Mouse (Mus musculus) forebrain, embryonic 16.5 days (tissue): Measurements from ENCODE around the gene Oard1. TPM values are rescaled to one million over a fixed set of nuclear protein-coding genes. Genes with fewer than 3 reads are reported as not detected.

Experiments used
- ATAC-seq: fragments of 200-750 bp; cut with Nextera tagmentation; 2 replicates; pipeline ENCODE4 v1.8.0; 2017; ENCODE audit warnings: mild to moderate bottlenecking, moderate library complexity
- H3K27ac ChIP-seq: fragments of 300-500 bp; sonication (generic); 2 replicates; pipeline ENCODE4 v1.5.1; 2014; ENCODE audit warnings: low read length, control low read depth
- H3K27me3 ChIP-seq: fragments of 300-500 bp; sonication (generic); replicated peaks from 2 replicates; pipeline ENCODE4 v1.6.1; 2014; ENCODE audit warnings: low read length; ENCODE audit not compliant: control insufficient read depth, insufficient read depth
- H3K36me3 ChIP-seq: fragments of 300-500 bp; sonication (generic); 2 replicates; pipeline ENCODE4 v1.6.1; 2014; ENCODE audit not compliant: control insufficient read depth, insufficient read depth
- H3K4me1 ChIP-seq: fragments of 300-500 bp; sonication (generic); replicated peaks from 2 replicates; pipeline ENCODE4 v1.6.1; 2014; ENCODE audit warnings: low read length; ENCODE audit not compliant: control insufficient read depth, insufficient read depth
- H3K4me2 ChIP-seq: fragments of 300-500 bp; sonication (generic); 2 replicates; pipeline ENCODE4 v1.6.1; 2014; ENCODE audit warnings: mild to moderate bottlenecking, low read length, control low read depth
- H3K4me3 ChIP-seq: fragments of 300-500 bp; sonication (generic); replicated peaks from 2 replicates; pipeline ENCODE4 v1.5.1; 2014; ENCODE audit warnings: mild to moderate bottlenecking, low read length, control low read depth
- H3K9ac ChIP-seq: fragments of 300-500 bp; sonication (generic); replicated peaks from 2 replicates; pipeline ENCODE4 v1.6.1; 2014; ENCODE audit warnings: low read depth, low read length, control low read depth
- H3K9me3 ChIP-seq: fragments of 300-500 bp; sonication (generic); 2 replicates; pipeline ENCODE4 v1.6.1; 2016; ENCODE audit warnings: low read length; ENCODE audit not compliant: control insufficient read depth
- WGBS: fragments of 180-500 bp; shearing (Covaris S2); extraction: QIAGEN DNeasy Blood & Tissue Kit; methylation state at CpG from one replicate; pipeline ENCODE4 v1.1.7; 2014; 5-methylcytosine and 5-hydroxymethylcytosine counted together
- polyA plus RNA-seq: library from polyadenylated mRNA; unstranded; fragments of >200 nt; fragmentation: Nextera tagmentation; extraction: Ambion mirVana; gene quantifications from 2 replicates; pipeline ENCODE4 v1.2.1, GENCODE M21; 2015

Gene Oard1
- polyA plus RNA-seq, 1 experiment from 2014 or later: 49.1 TPM

DNA sequence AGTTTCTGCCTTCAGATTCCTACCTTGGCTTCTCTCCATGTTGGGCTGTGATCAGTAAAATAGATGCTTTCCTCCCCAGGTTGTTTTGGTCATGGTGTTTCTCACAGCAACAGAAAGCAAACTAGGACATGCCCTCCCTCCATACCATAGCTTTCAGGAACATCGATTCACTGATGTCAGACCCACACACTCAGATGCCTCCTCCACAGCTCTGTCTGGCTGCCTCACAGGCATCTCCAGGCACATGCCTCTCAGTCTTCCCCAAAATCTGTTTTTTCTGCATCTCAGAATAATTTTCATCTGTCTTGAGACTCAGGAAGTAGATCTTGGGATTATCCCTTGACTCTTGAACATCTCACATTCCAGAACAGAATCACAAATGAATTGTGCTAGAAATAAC is 33.7 kb upstream of the Oard1 start:
- WGBS: 82% methylated on average over 1 of the region's 1 CpGs
- no peak overlapping the region for H3K9ac ChIP-seq
- ATAC-seq: no peak
- no peak overlapping the region for H3K27ac ChIP-seq
- no peaks in the 10 kb centered on the region for H3K9me3 ChIP-seq
- no peaks in the 10 kb centered on the region for H3K36me3 ChIP-seq
- no peak overlapping the region for H3K4me2 ChIP-seq
- H3K4me3 ChIP-seq: no peak overlapping the region
- H3K27me3 ChIP-seq: no peaks in the 10 kb centered on the region
- H3K4me1 ChIP-seq: no peaks in the 10 kb centered on the region

DNA sequence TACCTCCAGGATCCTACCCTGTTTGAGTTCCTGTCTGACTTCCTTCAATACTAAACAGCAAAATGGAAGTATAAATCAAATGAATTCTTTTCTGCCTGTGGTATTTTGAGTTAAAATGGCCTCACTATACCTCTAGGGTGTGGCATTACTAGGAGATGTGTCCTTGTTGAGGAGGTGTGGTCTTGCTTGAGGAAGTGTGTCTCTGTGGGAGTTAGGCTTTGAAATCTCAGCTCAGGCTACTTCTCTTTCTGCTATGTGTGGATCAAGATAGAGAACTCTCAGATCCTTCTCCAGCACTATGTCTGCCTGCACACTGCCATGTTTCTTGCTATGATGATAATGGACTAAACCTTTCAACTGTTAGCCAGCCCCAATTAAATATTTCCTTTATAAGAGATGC is 30.8 kb upstream of the Oard1 start:
- no peak for ATAC-seq
- no peaks in the 10 kb centered on the region for H3K9me3 ChIP-seq
- H3K36me3 ChIP-seq: no peaks in the 10 kb centered on the region
- H3K9ac ChIP-seq: no peak overlapping the region
- no peak overlapping the region for H3K4me3 ChIP-seq
- H3K4me2 ChIP-seq: no peak overlapping the region
- H3K27ac ChIP-seq: no peak overlapping the region
- H3K4me1 ChIP-seq: no peaks in the 10 kb centered on the region
- H3K27me3 ChIP-seq: no peaks in the 10 kb centered on the region

DNA sequence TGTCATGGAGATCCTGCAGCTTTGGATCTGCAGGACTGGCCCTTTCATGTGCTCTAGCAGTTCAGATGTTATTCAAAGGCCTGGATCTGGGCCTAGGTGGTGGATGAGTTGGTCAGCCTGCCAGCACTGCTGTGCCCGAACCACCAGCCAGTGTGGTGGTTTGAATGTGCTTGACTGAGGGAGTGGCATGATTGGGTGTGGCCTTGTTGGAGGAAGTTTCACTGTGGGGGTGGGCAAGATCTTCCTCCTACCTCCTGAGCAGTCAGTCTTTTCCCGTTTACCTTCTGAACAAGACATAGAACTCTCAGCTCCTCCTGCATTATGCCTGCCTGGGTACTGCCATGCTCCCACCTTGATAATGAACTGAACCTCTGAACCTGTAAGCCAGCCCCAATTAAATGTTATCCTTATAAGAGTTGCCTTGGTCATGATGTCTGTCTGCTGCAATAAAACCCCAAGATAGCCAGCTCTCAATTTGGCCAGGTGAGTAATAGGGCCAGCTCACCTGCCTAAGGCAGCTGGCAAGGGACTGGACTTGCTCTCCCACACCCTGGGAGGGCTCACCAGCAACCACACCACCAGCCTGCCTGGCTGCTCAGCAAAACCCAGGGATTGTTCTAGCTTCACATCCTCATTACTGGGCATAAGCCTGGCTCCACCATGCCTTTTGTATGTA is 23.9 kb upstream of the Oard1 start:
- Histone ChIP-seq H3K27me3 (no peaks in the 10 kb centered on the region), H3K4me2 (no peak overlapping the region), H3K4me3 (no peak overlapping the region), H3K27ac (no peak overlapping the region), H3K36me3 (peaks cover 37% of the 10 kb centered on the region), H3K9ac (no peak overlapping the region), H3K4me1 (no peaks in the 10 kb centered on the region), H3K9me3 (no peaks in the 10 kb centered on the region)
- 73% methylated on average over 2 of the region's 2 CpGs for WGBS
- no peak for ATAC-seq

DNA sequence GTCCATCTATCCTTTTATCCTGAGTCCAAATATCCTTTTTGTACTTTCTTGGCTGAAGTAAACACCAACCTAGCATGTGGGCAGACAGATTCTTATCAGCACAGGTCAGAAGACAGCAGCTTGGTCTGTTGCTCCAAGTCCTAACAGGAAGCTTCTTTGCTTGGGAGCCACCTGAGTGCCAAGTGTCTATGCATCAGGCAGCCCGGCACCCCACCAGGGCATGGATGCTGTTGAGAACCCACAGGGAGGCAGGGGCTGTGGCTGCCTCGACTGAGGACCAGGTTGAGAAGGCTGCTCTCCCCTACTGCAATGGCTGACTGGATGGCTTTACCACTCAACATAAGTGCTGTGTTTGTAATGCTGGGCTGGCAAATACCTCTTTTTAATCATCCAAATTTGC is 21.1 kb upstream of the Oard1 start:
- Histone ChIP-seq H3K27me3 (no peaks in the 10 kb centered on the region), H3K4me3 (no peak overlapping the region)
- 98% methylated on average over 2 of the region's 2 CpGs for WGBS

DNA sequence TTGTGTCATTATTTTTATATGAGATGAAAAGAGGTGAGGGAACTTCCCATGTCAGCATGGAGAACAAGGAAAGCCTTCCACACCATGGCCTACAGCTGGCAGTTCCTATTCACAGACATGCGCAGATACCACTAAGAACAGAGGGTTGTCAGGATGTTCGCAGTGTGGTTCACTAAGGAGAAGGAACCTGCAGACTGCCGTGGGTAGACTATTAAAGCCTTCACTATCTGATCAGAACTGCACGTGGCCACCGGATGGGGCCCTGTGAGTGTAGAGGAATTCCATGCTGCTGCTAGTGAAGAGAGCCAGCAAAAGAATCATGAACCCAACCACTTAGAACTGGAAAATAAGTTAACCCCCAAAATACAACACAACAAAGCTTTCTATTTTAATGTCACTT is 20.4 kb upstream of the Oard1 start:
- WGBS: 95% methylated on average over 5 of the region's 5 CpGs
- ATAC-seq: no peak
- H3K9ac ChIP-seq: no peak overlapping the region
- H3K4me1 ChIP-seq: no peaks in the 10 kb centered on the region
- H3K4me2 ChIP-seq: no peak overlapping the region
- H3K9me3 ChIP-seq: no peaks in the 10 kb centered on the region
- H3K27ac ChIP-seq: no peak overlapping the region
- H3K27me3 ChIP-seq: no peaks in the 10 kb centered on the region
- H3K4me3 ChIP-seq: no peak overlapping the region
- H3K36me3 ChIP-seq: peaks cover 66% of the 10 kb centered on the region

More for the DNA sequence above, 21.1 kb upstream of the Oard1 start:
- Histone ChIP-seq H3K9me3 (no peaks in the 10 kb centered on the region), H3K4me1 (no peaks in the 10 kb centered on the region), H3K9ac (no peak overlapping the region), H3K4me2 (no peak overlapping the region), H3K27ac (no peak overlapping the region), H3K36me3 (peaks cover 60% of the 10 kb centered on the region)
- ATAC-seq: no peak

DNA sequence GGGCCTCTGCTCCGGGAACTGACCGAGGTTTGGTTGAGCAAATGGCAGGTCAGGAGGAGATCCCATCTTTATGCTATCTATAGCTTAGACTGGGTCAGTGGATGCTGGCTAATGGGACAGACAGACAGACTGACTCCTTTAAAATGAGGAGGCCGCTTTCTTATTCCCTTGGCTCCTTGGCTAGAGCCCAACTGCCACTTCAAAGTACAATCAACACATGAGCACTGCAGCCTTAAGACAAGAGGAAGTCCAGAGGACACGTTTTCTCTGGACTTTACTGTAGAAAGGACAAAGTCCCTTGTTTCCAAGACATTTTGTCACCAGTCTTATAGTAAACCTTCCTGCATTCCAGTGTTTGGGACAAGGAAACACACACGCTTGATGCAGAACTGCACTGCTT is 18.4 kb upstream of the Oard1 start:
- no peak for ATAC-seq

DNA sequence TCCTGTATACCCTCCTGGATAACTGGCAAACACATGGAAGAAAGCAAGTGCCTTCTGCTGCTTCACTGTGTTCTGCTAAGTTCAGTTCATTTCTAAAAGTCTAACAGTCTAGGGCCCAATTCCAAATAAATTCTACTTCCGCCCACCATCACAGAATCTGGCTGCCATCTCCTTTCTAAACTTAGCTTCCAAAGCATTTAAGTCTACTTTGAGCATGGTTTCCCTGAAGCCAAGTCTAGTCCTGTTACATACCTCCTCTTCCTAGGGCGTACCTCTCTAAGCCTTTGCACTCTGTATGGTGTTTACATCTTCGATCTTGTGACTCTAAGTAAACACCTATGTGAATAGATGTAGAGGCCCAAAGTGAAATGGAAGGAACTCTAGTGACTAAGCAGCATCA is 17.2 kb upstream of the Oard1 start:
- ATAC-seq: no peak
- Histone ChIP-seq H3K4me1 (no peaks in the 10 kb centered on the region), H3K4me2 (no peak overlapping the region), H3K9ac (no peak overlapping the region), H3K27ac (no peak overlapping the region), H3K4me3 (no peak overlapping the region), H3K27me3 (no peaks in the 10 kb centered on the region), H3K9me3 (no peaks in the 10 kb centered on the region), H3K36me3 (peaks cover 62% of the 10 kb centered on the region)
- 94% methylated on average over 3 of the region's 3 CpGs for WGBS

More for the DNA sequence above, 18.4 kb upstream of the Oard1 start:
- no peaks in the 10 kb centered on the region for H3K9me3 ChIP-seq
- 91% methylated on average over 5 of the region's 5 CpGs for WGBS
- peaks cover 68% of the 10 kb centered on the region for H3K36me3 ChIP-seq
- H3K27me3 ChIP-seq: no peaks in the 10 kb centered on the region
- H3K27ac ChIP-seq: no peak overlapping the region
- H3K4me3 ChIP-seq: no peak overlapping the region
- no peak overlapping the region for H3K4me2 ChIP-seq
- no peaks in the 10 kb centered on the region for H3K4me1 ChIP-seq
- H3K9ac ChIP-seq: no peak overlapping the region

DNA sequence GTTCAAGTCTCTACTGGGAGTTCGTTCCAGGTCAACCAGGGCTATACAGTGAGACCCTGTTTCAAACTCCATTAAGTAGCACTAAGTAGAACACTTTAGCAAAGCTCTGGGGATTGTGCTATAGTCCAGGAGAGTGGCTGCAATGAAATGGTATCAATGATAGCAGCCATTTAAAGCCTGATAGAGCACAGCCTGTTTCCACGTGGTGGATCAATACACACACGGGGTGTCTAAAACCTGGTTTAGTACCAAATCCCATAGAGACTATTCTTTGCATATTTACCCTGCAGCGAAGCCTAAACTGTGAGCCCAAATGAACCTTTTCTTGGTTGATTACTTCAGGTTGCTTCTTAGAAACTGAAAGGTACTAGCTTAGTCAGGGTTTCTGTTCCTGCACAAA is 8.1 kb upstream of the Oard1 start:
- Histone ChIP-seq H3K4me3 (no peak overlapping the region), H3K9ac (no peak overlapping the region), H3K4me2 (no peak overlapping the region), H3K27me3 (no peaks in the 10 kb centered on the region), H3K27ac (no peak overlapping the region), H3K9me3 (no peaks in the 10 kb centered on the region), H3K4me1 (peaks cover 3% of the 10 kb centered on the region), H3K36me3 (peaks cover 9% of the 10 kb centered on the region; the same call in 1 of the 2 replicates)
- 91% methylated on average over 4 of the region's 4 CpGs for WGBS
- no peak for ATAC-seq

DNA sequence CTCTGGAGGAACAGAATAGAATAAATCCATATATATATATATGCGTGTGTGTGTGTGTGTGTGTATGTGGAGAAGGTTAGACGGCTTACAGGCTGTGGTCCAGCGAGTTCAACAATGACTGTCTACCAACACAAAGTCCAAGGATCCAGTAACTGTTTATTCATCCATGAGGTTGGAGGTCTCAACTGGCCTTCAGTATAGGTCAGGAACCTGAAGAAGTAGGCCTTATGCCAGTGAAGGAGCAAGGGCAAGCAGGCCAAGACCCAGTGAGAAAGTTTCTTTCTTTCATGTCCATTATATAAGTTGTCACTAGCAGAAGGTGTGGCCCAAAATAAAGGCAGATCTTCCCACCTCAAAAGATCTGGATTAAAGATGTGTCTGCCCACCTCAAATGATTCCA is 7.1 kb upstream of the Oard1 start:
- Histone ChIP-seq H3K9ac (no peak overlapping the region), H3K36me3 (peaks cover 9% of the 10 kb centered on the region; the same call in 1 of the 2 replicates), H3K4me2 (no peak overlapping the region), H3K4me1 (peaks cover 12% of the 10 kb centered on the region), H3K4me3 (no peak overlapping the region), H3K9me3 (no peaks in the 10 kb centered on the region), H3K27me3 (no peaks in the 10 kb centered on the region), H3K27ac (no peak overlapping the region)
- ATAC-seq: no peak
- 89% methylated on average over 3 of the region's 3 CpGs for WGBS

DNA sequence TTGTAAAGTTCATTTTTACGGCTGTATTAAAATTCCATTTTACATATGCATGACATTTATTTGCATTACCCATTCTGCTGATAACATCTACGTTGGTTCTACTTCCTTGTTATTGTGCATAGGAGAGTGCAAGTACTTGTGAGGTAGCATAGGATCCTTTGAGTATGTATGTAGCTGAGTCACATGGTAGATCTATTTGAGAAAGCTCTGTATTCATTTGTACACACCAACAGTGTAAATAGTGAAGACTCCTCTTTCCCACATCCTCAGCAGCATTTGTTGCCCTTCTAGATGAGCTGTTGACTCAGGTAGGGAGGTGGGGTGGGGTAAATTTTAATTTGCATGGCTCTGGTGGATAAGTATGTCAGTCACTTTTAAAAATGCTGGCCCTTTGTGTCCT is 6.0 kb upstream of the Oard1 start:
- Histone ChIP-seq H3K4me1 (peaks cover 19% of the 10 kb centered on the region), H3K4me3 (no peak overlapping the region), H3K36me3 (peaks cover 2% of the 10 kb centered on the region; the same call in 1 of the 2 replicates), H3K27ac (no peak overlapping the region), H3K9me3 (no peaks in the 10 kb centered on the region), H3K9ac (no peak overlapping the region), H3K27me3 (no peaks in the 10 kb centered on the region), H3K4me2 (no peak overlapping the region)
- 89% methylated on average over 2 of the region's 2 CpGs for WGBS
- no peak for ATAC-seq
